Mouse (Mus musculus) urinary bladder, adult 18-20 months (tissue): ENCODE results near the gene Siah3.
A peak's percentile ranks its signal among the peaks of the same experiment; 100 is the strongest.

Source experiments
- DNase-seq, 2 experiments: peaks; one replicate each; pipeline ENCODE4 v3.0.0; 2022; ENCODE audit warnings: low spot score in 2 of 2, mixed read lengths in 2 of 2

Gene Siah3

GRCm38 (mm10) chr14:75463171-75463570, 7.4 kb downstream of the Siah3 start:
- DNase-seq: no peak

GRCm38 (mm10) chr14:75468941-75469340, 13.2 kb downstream of the Siah3 start:
- no peak for DNase-seq

- no peak for DNase-seq
Measured at GRCm38 (mm10) chr14:75473061-75473930, 17.5 kb downstream of the Siah3 start.

GRCm38 (mm10) chr14:75475887-75476286, 20.1 kb downstream of the Siah3 start:
- no peak for DNase-seq

- no peak for DNase-seq
Measured at GRCm38 (mm10) chr14:75482231-75483175, 26.7 kb downstream of the Siah3 start.

- no peak for DNase-seq
Measured at GRCm38 (mm10) chr14:75483176-75483546, 27.4 kb downstream of the Siah3 start.

- DNase-seq: no peak
Measured at GRCm38 (mm10) chr14:75487932-75488331, 32.1 kb downstream of the Siah3 start.

- no peak for DNase-seq
Measured at GRCm38 (mm10) chr14:75493555-75494194, 37.9 kb downstream of the Siah3 start.

- no peak for DNase-seq
Measured at GRCm38 (mm10) chr14:75494926-75495325, 39.1 kb downstream of the Siah3 start.

GRCm38 (mm10) chr14:75501501-75501990, 45.8 kb downstream of the Siah3 start:
- no peak for DNase-seq

GRCm38 (mm10) chr14:75502446-75502845, 46.7 kb downstream of the Siah3 start:
- peak; percentile 3 to 22 for DNase-seq

GRCm38 (mm10) chr14:75504255-75504654, 48.5 kb downstream of the Siah3 start:
- no peak for DNase-seq

GRCm38 (mm10) chr14:75505126-75505840, 49.5 kb downstream of the Siah3 start:
- no peak for DNase-seq

- DNase-seq: no peak
Measured at GRCm38 (mm10) chr14:75506246-75506645, 50.5 kb downstream of the Siah3 start.

- DNase-seq: no peak
Measured at GRCm38 (mm10) chr14:75510125-75510524, 54.3 kb downstream of the Siah3 start.

- no peak for DNase-seq
Measured at GRCm38 (mm10) chr14:75512946-75513345, 57.2 kb downstream of the Siah3 start.

GRCm38 (mm10) chr14:75516161-75516560, 60.4 kb downstream of the Siah3 start:
- no peak for DNase-seq

- no peak for DNase-seq
Measured at GRCm38 (mm10) chr14:75516917-75517595, 61.3 kb downstream of the Siah3 start.

- DNase-seq: no peak
Measured at GRCm38 (mm10) chr14:75518196-75518887, 62.6 kb downstream of the Siah3 start.

GRCm38 (mm10) chr14:75518899-75519298, 63.1 kb downstream of the Siah3 start:
- DNase-seq: no peak
